Mouse (Mus musculus) hindbrain, embryonic 15.5 days (tissue): ENCODE results near the gene Grip1. TPM values are rescaled to one million over a fixed set of nuclear protein-coding genes. Genes with fewer than 3 reads are reported as not detected.

Experiments
- ATAC-seq: fragments of 200-750 bp; cut with Nextera tagmentation; 2 replicates; pipeline ENCODE4 v1.8.0; 2017; ENCODE audit warnings: low read depth, moderate number of reproducible peaks, moderate TSS enrichment; ENCODE audit not compliant: low FRiP score
- H3K27ac ChIP-seq: fragments of 300-500 bp; sonication (generic); replicated peaks from 2 replicates; pipeline ENCODE4 v1.5.1; 2015; ENCODE audit warnings: mild to moderate bottlenecking, inconsistent platforms
- H3K27me3 ChIP-seq: fragments of 300-500 bp; sonication (generic); 2 replicates; pipeline ENCODE4 v1.6.1; 2015; ENCODE audit warnings: control low read depth, inconsistent platforms
- H3K36me3 ChIP-seq: fragments of 300-500 bp; sonication (generic); 2 replicates; pipeline ENCODE4 v1.6.1; 2015; ENCODE audit warnings: control low read depth, inconsistent platforms
- H3K4me1 ChIP-seq: fragments of 300-500 bp; sonication (generic); replicated peaks from 2 replicates; pipeline ENCODE4 v1.6.1; 2015; ENCODE audit warnings: control low read depth, inconsistent platforms
- H3K4me2 ChIP-seq: fragments of 300-500 bp; sonication (generic); 2 replicates; pipeline ENCODE4 v1.6.1; 2015; ENCODE audit warnings: moderate library complexity, mild to moderate bottlenecking, inconsistent platforms
- H3K4me3 ChIP-seq: fragments of 300-500 bp; sonication (generic); 2 replicates; pipeline ENCODE4 v1.5.1; 2015; ENCODE audit warnings: mild to moderate bottlenecking, inconsistent platforms
- H3K9ac ChIP-seq: fragments of 300-500 bp; sonication (generic); 2 replicates; pipeline ENCODE4 v1.6.1; 2015; ENCODE audit warnings: inconsistent platforms
- H3K9me3 ChIP-seq: fragments of 300-500 bp; sonication (generic); 2 replicates; pipeline ENCODE4 v1.6.1; 2016; ENCODE audit warnings: control low read depth, inconsistent platforms
- WGBS: fragments of 180-500 bp; shearing (Covaris S2); methylation state at CpG from one replicate; pipeline ENCODE4 v1.1.7; 2015; 5-methylcytosine and 5-hydroxymethylcytosine counted together
- polyA plus RNA-seq: library from polyadenylated mRNA; unstranded; fragments of >200 nt; fragmentation: Nextera tagmentation; extraction: Ambion mirVana; gene quantifications from 2 replicates; pipeline ENCODE4 v1.2.1, GENCODE M21; 2015

Gene Grip1
- polyA plus RNA-seq, 1 experiment from 2014 or later, result 17.3 TPM

GRCm38 (mm10) chr10:119933362-119933761, 479.7 kb downstream of the Grip1 start:
- Histone ChIP-seq H3K36me3 (0 out of 2 replicates have a peak, but pooled peaks cover 3% of the 10 kb centered on the region), H3K4me1 (no peaks in the 10 kb centered on the region), H3K4me2 (no peak overlapping the region), H3K9me3 (no peaks in the 10 kb centered on the region), H3K9ac (no peak overlapping the region), H3K4me3 (no peak overlapping the region), H3K27me3 (no peaks in the 10 kb centered on the region), H3K27ac (no peak overlapping the region)
- WGBS, result 91% methylated on average over 5 of the region's 5 CpGs
- no peak for ATAC-seq

- peak; percentile 48; the same call in 1 of the 2 replicates for ATAC-seq
- H3K9ac ChIP-seq, result no peak overlapping the region
- H3K4me2 ChIP-seq, result no peak overlapping the region
- 68% methylated on average over 6 of the region's 6 CpGs for WGBS
- no peak overlapping the region for H3K4me3 ChIP-seq
- H3K9me3 ChIP-seq, result no peaks in the 10 kb centered on the region
- no peaks in the 10 kb centered on the region for H3K4me1 ChIP-seq
- 0 out of 2 replicates have a peak, but pooled peaks cover 3% of the 10 kb centered on the region for H3K36me3 ChIP-seq
- H3K27ac ChIP-seq, result no peak overlapping the region
- H3K27me3 ChIP-seq, result no peaks in the 10 kb centered on the region
Observed at GRCm38 (mm10) chr10:119935231-119935630, 481.6 kb downstream of the Grip1 start.

- Histone ChIP-seq H3K4me2 (0 out of 2 replicates have a peak overlapping the region, but pooled peaks have one; percentile 3), H3K9ac (no peak overlapping the region), H3K4me3 (no peak overlapping the region), H3K9me3 (no peaks in the 10 kb centered on the region), H3K4me1 (no peaks in the 10 kb centered on the region), H3K36me3 (no peaks in the 10 kb centered on the region), H3K27ac (0 out of 2 replicates have a peak overlapping the region, but pooled peaks have one; percentile 11), H3K27me3 (no peaks in the 10 kb centered on the region)
- WGBS, result 59% methylated on average over 16 of the region's 16 CpGs
- no peak for ATAC-seq
Observed at GRCm38 (mm10) chr10:119937481-119937880, 483.9 kb downstream of the Grip1 start.

GRCm38 (mm10) chr10:119943906-119944305, 490.3 kb downstream of the Grip1 start:
- ATAC-seq, result no peak
- Histone ChIP-seq H3K9ac (no peak overlapping the region), H3K36me3 (no peaks in the 10 kb centered on the region), H3K27me3 (no peaks in the 10 kb centered on the region), H3K9me3 (no peaks in the 10 kb centered on the region), H3K27ac (no peak overlapping the region), H3K4me3 (no peak overlapping the region), H3K4me1 (no peaks in the 10 kb centered on the region), H3K4me2 (no peak overlapping the region)
- WGBS, result 62% methylated on average over 8 of the region's 8 CpGs

GRCm38 (mm10) chr10:119951460-119951859, 497.8 kb downstream of the Grip1 start:
- WGBS, result 86% methylated on average over 6 of the region's 6 CpGs
- no peak for ATAC-seq
- no peaks in the 10 kb centered on the region for H3K9me3 ChIP-seq
- no peak overlapping the region for H3K4me2 ChIP-seq
- no peak overlapping the region for H3K4me3 ChIP-seq
- no peaks in the 10 kb centered on the region for H3K36me3 ChIP-seq
- H3K4me1 ChIP-seq, result no peaks in the 10 kb centered on the region
- no peaks in the 10 kb centered on the region for H3K27me3 ChIP-seq
- no peak overlapping the region for H3K9ac ChIP-seq
- no peak overlapping the region for H3K27ac ChIP-seq

GRCm38 (mm10) chr10:119957260-119957955, 503.8 kb downstream of the Grip1 start:
- H3K27me3 ChIP-seq, result no peaks in the 10 kb centered on the region
- H3K9me3 ChIP-seq, result no peaks in the 10 kb centered on the region
- H3K4me2 ChIP-seq, result no peak overlapping the region
- H3K9ac ChIP-seq, result no peak overlapping the region
- 66% methylated on average over 17 of the region's 17 CpGs for WGBS
- H3K36me3 ChIP-seq, result no peaks in the 10 kb centered on the region
- no peak overlapping the region; the same call in 1 of the 2 replicates for H3K27ac ChIP-seq
- ATAC-seq, result no peak
- no peaks in the 10 kb centered on the region for H3K4me1 ChIP-seq
- H3K4me3 ChIP-seq, result no peak overlapping the region

- H3K9me3 ChIP-seq, result no peaks in the 10 kb centered on the region
- no peaks in the 10 kb centered on the region for H3K36me3 ChIP-seq
- no peak overlapping the region for H3K9ac ChIP-seq
- no peak overlapping the region for H3K4me3 ChIP-seq
- 65% methylated on average over 3 of the region's 3 CpGs for WGBS
- no peak overlapping the region for H3K27ac ChIP-seq
- H3K27me3 ChIP-seq, result no peaks in the 10 kb centered on the region
- H3K4me1 ChIP-seq, result no peaks in the 10 kb centered on the region
- H3K4me2 ChIP-seq, result no peak overlapping the region
- no peak for ATAC-seq
Observed at GRCm38 (mm10) chr10:119960915-119961314, 507.3 kb downstream of the Grip1 start.

- H3K4me1 ChIP-seq, result no peaks in the 10 kb centered on the region
- H3K4me2 ChIP-seq, result no peak overlapping the region
- H3K4me3 ChIP-seq, result no peak overlapping the region
- no peaks in the 10 kb centered on the region for H3K36me3 ChIP-seq
- ATAC-seq, result no peak
- no peak overlapping the region for H3K27ac ChIP-seq
- 62% methylated on average over 8 of the region's 8 CpGs for WGBS
- H3K9ac ChIP-seq, result no peak overlapping the region
- no peaks in the 10 kb centered on the region for H3K9me3 ChIP-seq
- no peaks in the 10 kb centered on the region for H3K27me3 ChIP-seq
Observed at GRCm38 (mm10) chr10:119966321-119966720, 512.7 kb downstream of the Grip1 start.

- H3K4me2 ChIP-seq, result no peak overlapping the region
- WGBS, result 53% methylated on average over 8 of the region's 8 CpGs
- no peaks in the 10 kb centered on the region for H3K27me3 ChIP-seq
- no peaks in the 10 kb centered on the region for H3K9me3 ChIP-seq
- no peak overlapping the region for H3K9ac ChIP-seq
- H3K4me3 ChIP-seq, result no peak overlapping the region
- H3K4me1 ChIP-seq, result peaks cover 4% of the 10 kb centered on the region; the same call in 1 of the 2 replicates
- H3K27ac ChIP-seq, result no peak overlapping the region
- no peak for ATAC-seq
- H3K36me3 ChIP-seq, result no peaks in the 10 kb centered on the region
Observed at GRCm38 (mm10) chr10:119979396-119979795, 525.8 kb downstream of the Grip1 start.

GRCm38 (mm10) chr10:119980032-119980431, 526.4 kb downstream of the Grip1 start:
- no peak for ATAC-seq
- Histone ChIP-seq H3K9me3 (no peaks in the 10 kb centered on the region), H3K4me1 (peaks cover 4% of the 10 kb centered on the region; the same call in 1 of the 2 replicates), H3K36me3 (no peaks in the 10 kb centered on the region), H3K4me2 (no peak overlapping the region), H3K27me3 (no peaks in the 10 kb centered on the region), H3K27ac (peak overlapping the region; percentile 56; the same call in 1 of the 2 replicates), H3K9ac (no peak overlapping the region), H3K4me3 (no peak overlapping the region)
- 32% methylated on average over 11 of the region's 11 CpGs for WGBS

- WGBS, result 95% methylated on average over 9 of the region's 9 CpGs
- Histone ChIP-seq H3K9ac (no peak overlapping the region), H3K27me3 (no peaks in the 10 kb centered on the region), H3K36me3 (peaks cover 8% of the 10 kb centered on the region; the same call in 1 of the 2 replicates), H3K4me3 (no peak overlapping the region), H3K4me2 (no peak overlapping the region), H3K27ac (no peak overlapping the region), H3K4me1 (peaks cover 4% of the 10 kb centered on the region; the same call in 1 of the 2 replicates), H3K9me3 (no peaks in the 10 kb centered on the region)
- ATAC-seq, result no peak
Observed at GRCm38 (mm10) chr10:119984299-119984698, 530.7 kb downstream of the Grip1 start.

- no peak for ATAC-seq
- H3K9ac ChIP-seq, result no peak overlapping the region
- no peaks in the 10 kb centered on the region for H3K27me3 ChIP-seq
- H3K4me3 ChIP-seq, result no peak overlapping the region
- H3K27ac ChIP-seq, result no peak overlapping the region
- no peak overlapping the region for H3K4me2 ChIP-seq
- peaks cover 5% of the 10 kb centered on the region for H3K36me3 ChIP-seq
- no peaks in the 10 kb centered on the region for H3K4me1 ChIP-seq
- WGBS, result 90% methylated on average over 4 of the region's 4 CpGs
- H3K9me3 ChIP-seq, result no peaks in the 10 kb centered on the region
Observed at GRCm38 (mm10) chr10:119998475-119998874, 544.8 kb downstream of the Grip1 start.
